16 mouse cellular contexts compared by ENCODE assay signal in the genomic region with DNA sequence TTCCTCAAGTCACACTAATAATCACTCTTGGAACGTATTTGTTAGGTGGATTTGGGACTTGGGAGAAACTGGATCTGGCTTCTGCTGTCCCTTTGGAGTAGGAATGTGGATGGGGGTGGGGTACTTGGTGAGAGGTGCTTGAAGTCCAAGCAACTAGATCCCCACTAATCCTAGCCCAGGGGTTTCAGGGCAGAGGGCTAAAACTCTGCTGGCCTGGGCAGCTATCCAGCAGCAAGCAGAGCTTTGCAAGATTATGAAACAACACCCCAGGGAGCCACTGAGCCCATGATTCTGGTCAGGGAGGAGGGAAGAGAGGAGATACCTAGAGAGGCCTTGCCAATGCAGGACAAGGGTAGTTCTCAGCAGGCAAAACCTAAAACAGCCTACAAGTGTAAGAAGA. TPM values are rescaled to one million over a fixed set of nuclear protein-coding genes. Genes with fewer than 3 reads are reported as not detected.
A peak's percentile ranks its signal among the peaks of the same experiment; 100 is the strongest.
DNase-seq lines count a peak whose midpoint lies in the region; ATAC-seq and TF ChIP-seq lines count a peak whose summit lies in the region.
"Had no signal": no experiment of that assay in that cellular context is flagged by ENCODE, and none has a peak within 500 bp of the region (broad histone marks: within the 10 kb centered on the region; RNA-seq: fewer than 3 reads in every experiment).

No protein-coding gene starts in this region.

- no peak overlapping the region for H3K9ac ChIP-seq in hindbrain, postnatal 0 days (replicated peaks; ENCODE audit: low read length)
- no peak overlapping the region for H3K9ac ChIP-seq in kidney, postnatal 0 days (ENCODE audit: low read depth, low read length)

- 0 out of 2 replicates have a peak overlapping the region, but pooled peaks have one; percentile 4 for H3K27ac ChIP-seq in hindbrain, embryonic 10.5 days
- H3K27ac ChIP-seq in hindbrain, postnatal 0 days = no peak overlapping the region
- peak overlapping the region; percentile 80 for H3K27ac ChIP-seq in brown adipose tissue, adult 24 weeks (replicated peaks; ENCODE audit: low read depth, low read length)
- peak overlapping the region; percentile 57 for H3K27ac ChIP-seq in kidney, postnatal 0 days

- peaks cover 31% of the 10 kb centered on the region for H3K4me1 ChIP-seq in hindbrain, embryonic 10.5 days (replicated peaks)
- no peaks in the 10 kb centered on the region for H3K4me1 ChIP-seq in hindbrain, postnatal 0 days (ENCODE audit: insufficient read depth, low read length)
- peaks cover 15% of the 10 kb centered on the region for H3K4me1 ChIP-seq in brown adipose tissue, adult 24 weeks (ENCODE audit: control insufficient read depth, insufficient read depth, insufficient read length, low read length)
- H3K4me1 ChIP-seq in kidney, postnatal 0 days (replicated peaks; ENCODE audit: insufficient read depth, low read length) = peaks cover 16% of the 10 kb centered on the region

- no peak for ATAC-seq in hindbrain, postnatal 0 days
- no peak for ATAC-seq in kidney, postnatal 0 days (replicated peaks; ENCODE audit: low FRiP score, low read depth)
- ATAC-seq: midbrain, embryonic 16.5 days had no signal

- no peak overlapping the region for H3K4me3 ChIP-seq in hindbrain, embryonic 10.5 days
- H3K4me3 ChIP-seq in hindbrain, postnatal 0 days (ENCODE audit: low read length) = no peak overlapping the region
- H3K4me3 ChIP-seq in brown adipose tissue, adult 24 weeks (ENCODE audit: insufficient read depth, low read depth, low read length) = no peak overlapping the region
- H3K4me3 ChIP-seq in kidney, postnatal 0 days (replicated peaks; ENCODE audit: low read depth, low read length) = no peak overlapping the region
- H3K4me3 ChIP-seq: erythroblast, embryonic 14.5 days had no signal

- no peak overlapping the region for H3K4me2 ChIP-seq in hindbrain, postnatal 0 days (ENCODE audit: low read depth, low read length)
- no peak overlapping the region for H3K4me2 ChIP-seq in kidney, postnatal 0 days (ENCODE audit: low read length)

- H3K36me3 ChIP-seq in hindbrain, embryonic 10.5 days = no peaks in the 10 kb centered on the region
- H3K36me3 ChIP-seq in hindbrain, postnatal 0 days (ENCODE audit: insufficient read depth, low read length) = no peaks in the 10 kb centered on the region
- H3K36me3 ChIP-seq in kidney, postnatal 0 days (ENCODE audit: insufficient read depth, low read length) = no peaks in the 10 kb centered on the region

- TF ChIP-seq CTCF in hindbrain, postnatal 0 days (IDR thresholded peaks at IDR 0.05; ENCODE audit: low read depth) = no peak
- TF ChIP-seq CTCF in kidney, postnatal 0 days (IDR thresholded peaks at IDR 0.05; ENCODE audit: low read depth) = no peak

- peak; percentile 57 for DNase-seq in adrenal gland, adult 2 months
- no peak for DNase-seq in adrenal gland, adult 18-20 months (ENCODE audit: low spot score in 2 of 2)
- DNase-seq in hindbrain, embryonic 10.5 days (ENCODE audit: low spot score) = no peak
- DNase-seq in hindbrain, postnatal 0 days (ENCODE audit: low spot score) = no peak
- DNase-seq in kidney, postnatal 0 days (ENCODE audit: low spot score) = no peak
- no peak for DNase-seq in thymus, postnatal 10 days (ENCODE audit: low spot score in 2 of 2)
- no peak for DNase-seq in spleen, postnatal 4 days (ENCODE audit: low spot score in 2 of 2)
- DNase-seq: cerebellum, adult 9-11 months; gastrocnemius, postnatal 14 days; lung, postnatal 36 days; thymus, postnatal 4 days had no signal

- H3K9me3 ChIP-seq in hindbrain, embryonic 10.5 days = no peaks in the 10 kb centered on the region
- no peaks in the 10 kb centered on the region for H3K9me3 ChIP-seq in hindbrain, postnatal 0 days (ENCODE audit: low read length)
- H3K9me3 ChIP-seq in kidney, postnatal 0 days (replicated peaks; ENCODE audit: low read length) = no peaks in the 10 kb centered on the region

- 59% methylated on average over 1 of the region's 1 CpGs for WGBS in hindbrain, embryonic 10.5 days
- WGBS in hindbrain, postnatal 0 days = 52% methylated on average over 1 of the region's 1 CpGs
- WGBS in kidney, postnatal 0 days = 17% methylated on average over 1 of the region's 1 CpGs

- H3K27me3 ChIP-seq in hindbrain, embryonic 10.5 days (ENCODE audit: insufficient read depth, poor library complexity, severe bottlenecking) = peaks cover 31% of the 10 kb centered on the region
- no peaks in the 10 kb centered on the region for H3K27me3 ChIP-seq in hindbrain, postnatal 0 days (ENCODE audit: insufficient read depth, low read length)
- H3K27me3 ChIP-seq in kidney, postnatal 0 days (ENCODE audit: insufficient read depth, low read length) = no peaks in the 10 kb centered on the region

RNA-seq across cellular contexts. Expression of gene Fam107a, which starts 9.5 kb away (rescaled TPM):
- 1 to 10 TPM; 4.3 to 5.2 TPM for total RNA-seq in adrenal gland, adult 2 months (2021)
- 1.1 and 1.2 TPM in 2 replicates for polyA plus RNA-seq in adrenal gland, adult 2 months (2012; rRNA removed)
- total RNA-seq in adrenal gland, adult 18-20 months (2021) = 1 to 10 TPM; 7.4 to 8.0 TPM
- polyA plus RNA-seq in hindbrain, embryonic 10.5 days (2016; fragmentation: Nextera tagmentation; extraction: Ambion mirVana) = 0.24 and 0.78 TPM in 2 replicates
- 8.8 and 11.4 TPM in 2 replicates for total RNA-seq in hindbrain, postnatal 0 days (2014; rRNA removed)
- polyA plus RNA-seq in hindbrain, postnatal 0 days (2015; fragmentation: Nextera tagmentation; extraction: Ambion mirVana) = 0.80 and 0.83 TPM in 2 replicates
- polyA plus RNA-seq in brown adipose tissue, adult 24 weeks (2012; ENCODE audit: insufficient read depth, insufficient read length, missing spikeins) = 1.2 and 2.4 TPM in 2 replicates
- polyA plus RNA-seq in kidney, postnatal 0 days (2015; fragmentation: Nextera tagmentation; extraction: Ambion mirVana) = 8.0 and 8.2 TPM in 2 replicates
- total RNA-seq: MEL had no signal
- polyA plus RNA-seq: erythroblast, embryonic 14.5 days had no signal

RNA-seq across cellular contexts. Expression of gene Oit1, which starts 51.2 kb away (rescaled TPM):
- not detected for total RNA-seq in adrenal gland, adult 2 months (2021)
- 0.08 TPM in 1 of 2 replicates, not detected in the other for polyA plus RNA-seq in adrenal gland, adult 2 months (2012; rRNA removed)
- not detected for total RNA-seq in adrenal gland, adult 18-20 months (2021)
- polyA plus RNA-seq in hindbrain, embryonic 10.5 days (2016; fragmentation: Nextera tagmentation; extraction: Ambion mirVana) = 0.21 TPM in 1 of 2 replicates, not detected in the other
- not detected in 2 replicates for total RNA-seq in hindbrain, postnatal 0 days (2014; rRNA removed)
- 0.15 TPM in 1 of 2 replicates, not detected in the other for polyA plus RNA-seq in hindbrain, postnatal 0 days (2015; fragmentation: Nextera tagmentation; extraction: Ambion mirVana)
- polyA plus RNA-seq in brown adipose tissue, adult 24 weeks (2012; ENCODE audit: insufficient read depth, insufficient read length, missing spikeins) = not detected in 2 replicates
- polyA plus RNA-seq in kidney, postnatal 0 days (2015; fragmentation: Nextera tagmentation; extraction: Ambion mirVana) = 2.2 and 4.3 TPM in 2 replicates
- total RNA-seq: gastrocnemius, postnatal 14 days; left cerebral cortex, postnatal 36 days; MEL had no signal
- polyA plus RNA-seq: erythroblast, embryonic 14.5 days; midbrain, embryonic 16.5 days had no signal
